Mouse (Mus musculus) hindbrain, embryonic 15.5 days (tissue): ENCODE measurements around the gene Gosr2. TPM values are rescaled to one million over a fixed set of nuclear protein-coding genes. Genes with fewer than 3 reads are reported as not detected.

Experiments
- ATAC-seq: fragments of 200-750 bp; cut with Nextera tagmentation; 2 replicates; pipeline ENCODE4 v1.8.0; 2017; ENCODE audit warnings: low read depth, moderate number of reproducible peaks, moderate TSS enrichment; ENCODE audit not compliant: low FRiP score
- H3K27ac ChIP-seq: fragments of 300-500 bp; sonication (generic); replicated peaks from 2 replicates; pipeline ENCODE4 v1.5.1; 2015; ENCODE audit warnings: mild to moderate bottlenecking, inconsistent platforms
- H3K27me3 ChIP-seq: fragments of 300-500 bp; sonication (generic); 2 replicates; pipeline ENCODE4 v1.6.1; 2015; ENCODE audit warnings: control low read depth, inconsistent platforms
- H3K36me3 ChIP-seq: fragments of 300-500 bp; sonication (generic); 2 replicates; pipeline ENCODE4 v1.6.1; 2015; ENCODE audit warnings: control low read depth, inconsistent platforms
- H3K4me1 ChIP-seq: fragments of 300-500 bp; sonication (generic); replicated peaks from 2 replicates; pipeline ENCODE4 v1.6.1; 2015; ENCODE audit warnings: control low read depth, inconsistent platforms
- H3K4me2 ChIP-seq: fragments of 300-500 bp; sonication (generic); 2 replicates; pipeline ENCODE4 v1.6.1; 2015; ENCODE audit warnings: moderate library complexity, mild to moderate bottlenecking, inconsistent platforms
- H3K4me3 ChIP-seq: fragments of 300-500 bp; sonication (generic); 2 replicates; pipeline ENCODE4 v1.5.1; 2015; ENCODE audit warnings: mild to moderate bottlenecking, inconsistent platforms
- H3K9ac ChIP-seq: fragments of 300-500 bp; sonication (generic); 2 replicates; pipeline ENCODE4 v1.6.1; 2015; ENCODE audit warnings: inconsistent platforms
- H3K9me3 ChIP-seq: fragments of 300-500 bp; sonication (generic); 2 replicates; pipeline ENCODE4 v1.6.1; 2016; ENCODE audit warnings: control low read depth, inconsistent platforms
- WGBS: fragments of 180-500 bp; shearing (Covaris S2); methylation state at CpG from one replicate; pipeline ENCODE4 v1.1.7; 2015; 5-methylcytosine and 5-hydroxymethylcytosine counted together
- polyA plus RNA-seq: library from polyadenylated mRNA; unstranded; fragments of >200 nt; fragmentation: Nextera tagmentation; extraction: Ambion mirVana; gene quantifications from 2 replicates; pipeline ENCODE4 v1.2.1, GENCODE M21; 2015

The Gosr2 gene
- polyA plus RNA-seq, 1 experiment from 2014 or later, result 87.8 TPM

DNA sequence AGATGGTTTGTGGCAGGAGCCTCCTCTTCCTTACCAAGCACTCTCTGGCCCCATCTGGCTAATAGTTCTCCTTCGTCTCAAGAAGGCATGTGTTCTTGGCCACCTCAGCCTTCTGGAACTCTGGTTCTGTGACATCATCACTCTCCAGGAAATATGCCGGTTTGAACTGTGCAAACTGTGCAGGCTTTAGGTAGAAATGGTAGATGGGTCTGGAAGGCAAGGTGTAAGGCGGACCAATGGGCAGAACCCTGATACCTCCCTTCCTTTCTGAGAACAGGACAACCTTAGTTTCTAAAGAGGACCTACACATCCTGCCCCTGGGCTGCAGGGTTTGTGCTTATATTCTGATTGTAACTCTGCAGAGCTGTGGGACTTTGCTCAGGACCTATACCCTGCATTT lies 58.9 kb downstream of the Gosr2 start, which contains the start of gene Lyzl6:
Gene Lyzl6 (minus strand): TSS at position 101 of the 400 bp plus-strand sequence.
- 80% methylated on average over 3 of the region's 3 CpGs for WGBS
- H3K27me3 ChIP-seq, result peaks cover 7% of the 10 kb centered on the region
- no peak for ATAC-seq
- H3K36me3 ChIP-seq, result no peaks in the 10 kb centered on the region
- H3K4me2 ChIP-seq, result peak within 1 kb of the TSS; percentile 33; the same call in 1 of the 2 replicates
- H3K9ac ChIP-seq, result no peak within 1 kb of the TSS
- 0 out of 2 replicates have a peak, but pooled peaks cover 3% of the 10 kb centered on the region for H3K4me1 ChIP-seq
- no peaks in the 10 kb centered on the region for H3K9me3 ChIP-seq
- no peak within 1 kb of the TSS for H3K4me3 ChIP-seq
- H3K27ac ChIP-seq, result no peak within 1 kb of the TSS

DNA sequence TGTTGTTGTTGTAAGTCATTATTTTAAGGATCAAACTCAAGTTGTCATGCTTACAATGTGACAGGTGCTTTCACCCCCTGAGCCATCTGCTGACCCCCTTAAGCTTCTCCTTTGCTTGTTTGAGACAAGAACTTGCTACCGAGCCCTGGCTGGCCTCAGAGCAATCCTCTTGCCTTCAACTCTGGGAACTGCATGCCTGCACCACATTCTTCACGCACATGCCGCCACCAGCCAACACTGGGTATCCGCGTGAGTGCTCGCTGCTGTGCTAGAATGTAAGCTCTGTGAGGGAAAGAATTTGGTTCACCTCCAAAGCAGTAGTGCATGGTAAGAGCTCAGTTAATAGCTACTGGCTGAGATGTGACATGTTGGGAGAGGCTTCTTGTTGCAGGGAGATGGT lies 61.4 kb downstream of the Gosr2 start:
- Histone ChIP-seq H3K36me3 (no peaks in the 10 kb centered on the region), H3K9me3 (no peaks in the 10 kb centered on the region), H3K4me1 (0 out of 2 replicates have a peak, but pooled peaks cover 3% of the 10 kb centered on the region), H3K4me2 (no peak overlapping the region), H3K27ac (no peak overlapping the region), H3K27me3 (peaks cover 7% of the 10 kb centered on the region), H3K9ac (no peak overlapping the region), H3K4me3 (no peak overlapping the region)
- 79% methylated on average over 6 of the region's 6 CpGs for WGBS
- ATAC-seq, result no peak

DNA sequence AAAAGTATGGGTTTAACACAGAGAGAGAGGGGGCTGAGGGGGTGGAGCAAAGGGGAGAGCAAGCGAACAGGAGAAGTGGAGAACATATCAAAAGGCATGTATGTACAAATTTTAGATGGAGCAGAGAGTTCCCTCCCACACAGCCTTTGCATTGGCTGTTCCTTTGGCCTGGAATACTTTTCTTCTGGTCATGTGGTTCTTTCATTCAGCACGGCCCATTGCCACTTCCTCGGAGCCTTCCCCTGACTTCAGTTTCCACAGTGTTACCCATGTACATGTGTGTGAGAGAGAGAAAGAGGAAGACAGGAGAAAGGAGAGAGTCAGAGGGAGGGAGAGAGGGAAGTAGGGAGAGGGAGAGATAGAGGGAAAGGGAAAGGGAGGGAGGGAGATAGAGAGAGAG lies 62.2 kb downstream of the Gosr2 start:
- no peak overlapping the region for H3K4me2 ChIP-seq
- no peaks in the 10 kb centered on the region for H3K9me3 ChIP-seq
- H3K4me3 ChIP-seq, result no peak overlapping the region
- 77% methylated on average over 3 of the region's 3 CpGs for WGBS
- H3K27ac ChIP-seq, result no peak overlapping the region
- no peaks in the 10 kb centered on the region for H3K36me3 ChIP-seq
- H3K27me3 ChIP-seq, result peaks cover 6% of the 10 kb centered on the region
- H3K4me1 ChIP-seq, result 0 out of 2 replicates have a peak, but pooled peaks cover 3% of the 10 kb centered on the region
- ATAC-seq, result no peak
- H3K9ac ChIP-seq, result no peak overlapping the region

DNA sequence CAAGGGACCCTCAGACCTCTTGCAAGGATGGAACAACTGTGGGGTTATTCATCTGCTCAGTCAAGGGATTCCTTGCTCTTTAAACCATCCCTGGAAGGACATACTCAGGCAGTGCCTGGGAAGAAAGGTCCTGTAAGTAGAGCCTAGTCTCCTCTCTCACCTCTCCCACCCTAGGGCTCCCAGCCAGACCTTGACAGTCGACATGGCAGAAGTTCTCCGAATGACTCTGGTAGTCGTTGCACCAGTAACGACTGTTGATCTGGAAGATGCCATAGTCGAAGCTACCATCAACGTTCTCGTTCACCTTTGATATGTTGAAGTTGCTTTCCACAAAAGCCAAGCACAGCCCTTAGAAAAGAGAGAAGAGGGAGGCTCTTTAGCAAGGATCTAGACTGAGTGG lies 62.9 kb downstream of the Gosr2 start:
- 93% methylated on average over 7 of the region's 7 CpGs for WGBS
- Histone ChIP-seq H3K36me3 (no peaks in the 10 kb centered on the region), H3K9ac (no peak overlapping the region), H3K4me3 (no peak overlapping the region), H3K9me3 (no peaks in the 10 kb centered on the region), H3K4me1 (0 out of 2 replicates have a peak, but pooled peaks cover 3% of the 10 kb centered on the region), H3K27me3 (peaks cover 2% of the 10 kb centered on the region; the same call in 1 of the 2 replicates), H3K4me2 (no peak overlapping the region), H3K27ac (no peak overlapping the region)
- no peak for ATAC-seq

GRCm38 (mm10) chr11:103627453-103627852 lies 70.2 kb downstream of the Gosr2 start:
- H3K4me3 ChIP-seq, result no peak overlapping the region
- no peaks in the 10 kb centered on the region for H3K27me3 ChIP-seq
- no peaks in the 10 kb centered on the region for H3K4me1 ChIP-seq
- H3K27ac ChIP-seq, result no peak overlapping the region
- no peak for ATAC-seq
- 85% methylated on average over 23 of the region's 23 CpGs for WGBS
- H3K9me3 ChIP-seq, result no peaks in the 10 kb centered on the region
- H3K4me2 ChIP-seq, result no peak overlapping the region
- no peak overlapping the region for H3K9ac ChIP-seq
- H3K36me3 ChIP-seq, result no peaks in the 10 kb centered on the region

Other genes starting within 250 kb of the Gosr2 start
- not detected in 2 replicates for gene Lrrc37a, start 193.3 kb downstream of the Gosr2 start, polyA plus RNA-seq
- gene Gm884, start 76.8 kb downstream of the Gosr2 start, polyA plus RNA-seq, result not detected in 2 replicates
- not detected in 2 replicates for gene Lyzl6, start 59.0 kb downstream of the Gosr2 start, polyA plus RNA-seq
- 1.8 and 2.2 TPM in 2 replicates for gene Rprml, start 48.3 kb downstream of the Gosr2 start, polyA plus RNA-seq
- 0.32 and 0.37 TPM in 2 replicates for gene Wnt9b, start 51.9 kb upstream of the Gosr2 start, polyA plus RNA-seq
- gene Wnt3, start 76.3 kb upstream of the Gosr2 start, polyA plus RNA-seq, result 9.4 and 11.0 TPM in 2 replicates